13 mouse cellular contexts compared by ENCODE assay signal in genomic region chr1:156963871-156964585, GRCm38 (mm10). TPM values are rescaled to one million over a fixed set of nuclear protein-coding genes. Genes with fewer than 3 reads are reported as not detected.
DNase-seq lines count a peak whose midpoint lies in the region; ATAC-seq and TF ChIP-seq lines count a peak whose summit lies in the region.
"Had no signal": no experiment of that assay in that cellular context is flagged by ENCODE, and none has a peak within 500 bp of the region (broad histone marks: within the 10 kb centered on the region; RNA-seq: fewer than 3 reads in every experiment).

No protein-coding gene starts in this region.

- H3K9ac ChIP-seq in hindbrain, postnatal 0 days (replicated peaks; ENCODE audit: low read length) = no peak overlapping the region

- WGBS in heart, embryonic 10.5 days = 13% methylated on average over 7 of the region's 7 CpGs
- 20% methylated on average over 7 of the region's 7 CpGs for WGBS in hindbrain, postnatal 0 days

- no peaks in the 10 kb centered on the region for H3K27me3 ChIP-seq in heart, embryonic 10.5 days (ENCODE audit: insufficient read depth, poor library complexity, severe bottlenecking)
- no peaks in the 10 kb centered on the region for H3K27me3 ChIP-seq in hindbrain, postnatal 0 days (ENCODE audit: insufficient read depth, low read length)

- H3K27ac ChIP-seq in heart, embryonic 10.5 days = peak overlapping the region; percentile 49
- H3K27ac ChIP-seq in hindbrain, postnatal 0 days = 0 out of 2 replicates have a peak overlapping the region, but pooled peaks have one; percentile 3
- H3K27ac ChIP-seq: kidney, postnatal 0 days; left cerebral cortex, adult 2 months had no signal

- no peaks in the 10 kb centered on the region for H3K36me3 ChIP-seq in heart, embryonic 10.5 days
- no peaks in the 10 kb centered on the region for H3K36me3 ChIP-seq in hindbrain, postnatal 0 days (ENCODE audit: insufficient read depth, low read length)

- no peak for TF ChIP-seq CTCF in hindbrain, postnatal 0 days (IDR thresholded peaks at IDR 0.05; ENCODE audit: low read depth)

- no peak overlapping the region for H3K4me2 ChIP-seq in hindbrain, postnatal 0 days (ENCODE audit: low read depth, low read length)

- H3K4me3 ChIP-seq in heart, embryonic 10.5 days = no peak overlapping the region
- H3K4me3 ChIP-seq in hindbrain, postnatal 0 days (ENCODE audit: low read length) = no peak overlapping the region
- H3K4me3 ChIP-seq: left cerebral cortex, adult 2 months had no signal

- DNase-seq in heart, embryonic 10.5 days (ENCODE audit: low spot score) = peak; percentile 73
- DNase-seq in heart, adult 9 months (ENCODE audit: low spot score in 2 of 2) = no peak
- DNase-seq in retina, embryonic 14.5 days (ENCODE audit: low spot score) = peak; percentile 14
- no peak for DNase-seq in retina, postnatal 1 day
- DNase-seq in hindbrain, postnatal 0 days (ENCODE audit: low spot score) = peak; percentile 21
- DNase-seq in urinary bladder, adult 2 months (ENCODE audit: low spot score) = no peak
- DNase-seq in spleen, postnatal 14 days (ENCODE audit: low spot score in 2 of 2) = no peak
- DNase-seq: adrenal gland, postnatal 25 days; cerebellum, adult 8-10 months; lung, postnatal 10 days; thymus, postnatal 4 days had no signal

- peaks cover 25% of the 10 kb centered on the region for H3K4me1 ChIP-seq in heart, embryonic 10.5 days
- no peaks in the 10 kb centered on the region for H3K4me1 ChIP-seq in hindbrain, postnatal 0 days (ENCODE audit: insufficient read depth, low read length)

- ATAC-seq in hindbrain, postnatal 0 days = peak; percentile 35; the same call in 1 of the 2 replicates

- H3K9me3 ChIP-seq in heart, embryonic 10.5 days = no peaks in the 10 kb centered on the region
- H3K9me3 ChIP-seq in hindbrain, postnatal 0 days (ENCODE audit: low read length) = no peaks in the 10 kb centered on the region

RNA-seq across cellular contexts. Expression of gene Ralgps2, which starts 24.6 kb away (rescaled TPM):
- 49.6 and 55.2 TPM in 2 replicates for polyA plus RNA-seq in heart, embryonic 10.5 days (2016; fragmentation: Nextera tagmentation; extraction: Ambion mirVana)
- 52.8 and 53.6 TPM in 2 replicates for total RNA-seq in hindbrain, postnatal 0 days (2014; rRNA removed)
- 70.1 and 75.5 TPM in 2 replicates for polyA plus RNA-seq in hindbrain, postnatal 0 days (2015; fragmentation: Nextera tagmentation; extraction: Ambion mirVana)
- polyA plus RNA-seq in urinary bladder, adult 2 months (2012; rRNA removed) = 8.2 and 12.3 TPM in 2 replicates

Comparison
In these comparisons a context has a peak if more than half of its experiments do, and no peak if none do; other contexts are left out.
1. DNase-seq: peak in heart, embryonic 10.5 days (single experiment), retina, embryonic 14.5 days (single experiment) and hindbrain, postnatal 0 days (single experiment); none in heart, adult 9 months (0 of 2), retina, postnatal 1 day (single experiment), urinary bladder, adult 2 months (single experiment) and spleen, postnatal 14 days (0 of 2).